Mouse (Mus musculus) frontal cortex, adult 2 months (tissue): ENCODE measurements around the gene Itsn1. TPM values are rescaled to one million over a fixed set of nuclear protein-coding genes. Genes with fewer than 3 reads are reported as not detected.

ENCODE experiments used
- DNase-seq, 2 experiments: peaks; one replicate each; pipeline ENCODE4 v3.0.0; 2022; ENCODE audit warnings: low spot score in 1 of 2; ENCODE audit errors: extremely low spot score in 1 of 2
- polyA plus RNA-seq: library from polyadenylated mRNA; depleted of rRNA; stranded (reverse); fragments of >200 nt; gene quantifications from 2 replicates; pipeline ENCODE4 v1.2.3, GENCODE M21; 2012

The Itsn1 gene
- polyA plus RNA-seq, 1 experiment, result 78.5 TPM

GRCm38 (mm10) chr16:91898850-91899848 lies 170.1 kb downstream of the Itsn1 start:
- DNase-seq, result no peak

GRCm38 (mm10) chr16:91900274-91900673 lies 171.2 kb downstream of the Itsn1 start:
- DNase-seq, result no peak

GRCm38 (mm10) chr16:91903801-91904506 lies 174.9 kb downstream of the Itsn1 start:
- no peak for DNase-seq

- no peak for DNase-seq
Measured at GRCm38 (mm10) chr16:91905127-91905860, 176.2 kb downstream of the Itsn1 start.

GRCm38 (mm10) chr16:91905987-91906386 lies 176.9 kb downstream of the Itsn1 start:
- DNase-seq, result peak in 1 of 2 experiments; percentile 55

GRCm38 (mm10) chr16:91906672-91907071 lies 177.6 kb downstream of the Itsn1 start:
- DNase-seq, result no peak

GRCm38 (mm10) chr16:91907158-91907557 lies 178.1 kb downstream of the Itsn1 start:
- DNase-seq, result no peak

GRCm38 (mm10) chr16:91909569-91910335 lies 180.7 kb downstream of the Itsn1 start:
- no peak for DNase-seq

GRCm38 (mm10) chr16:91917631-91918096 lies 188.6 kb downstream of the Itsn1 start:
- DNase-seq, result peak; percentile 64 to 91

GRCm38 (mm10) chr16:91918461-91918860 lies 189.4 kb downstream of the Itsn1 start:
- DNase-seq, result no peak

GRCm38 (mm10) chr16:91919056-91919455 lies 190.0 kb downstream of the Itsn1 start:
- DNase-seq, result no peak

- DNase-seq, result no peak
Measured at GRCm38 (mm10) chr16:91921340-91921739, 192.3 kb downstream of the Itsn1 start.

GRCm38 (mm10) chr16:91922939-91923338 lies 193.9 kb downstream of the Itsn1 start:
- no peak for DNase-seq

- DNase-seq, result no peak
Measured at GRCm38 (mm10) chr16:91924426-91924825, 195.3 kb downstream of the Itsn1 start.

- no peak for DNase-seq
Measured at GRCm38 (mm10) chr16:91927911-91928630, 199.0 kb downstream of the Itsn1 start.

GRCm38 (mm10) chr16:91931078-91932013 lies 202.3 kb downstream of the Itsn1 start:
- peak; percentile 93 to 94 for DNase-seq

- no peak for DNase-seq
Measured at GRCm38 (mm10) chr16:91932082-91932690, 203.1 kb downstream of the Itsn1 start.
